Mouse (Mus musculus) intestine, embryonic 16.5 days (tissue): ENCODE results near the gene Ppp1r14b. TPM values are rescaled to one million over a fixed set of nuclear protein-coding genes. Genes with fewer than 3 reads are reported as not detected.
"Not testable (repeated sequence)": the region's sequence is repeated elsewhere in the genome, so short reads cannot be mapped to it uniquely, and the experiment has no call there.

ENCODE experiments used
- ATAC-seq: fragments of 200-750 bp; cut with Nextera tagmentation; 2 replicates; pipeline ENCODE4 v1.8.0; 2017; ENCODE audit warnings: moderate TSS enrichment, moderate library complexity
- H3K27ac ChIP-seq: fragments of 300-500 bp; sonication (generic); 2 replicates; pipeline ENCODE4 v1.5.1; 2014; ENCODE audit warnings: mild to moderate bottlenecking, low read length
- H3K27me3 ChIP-seq: fragments of 300-500 bp; sonication (generic); replicated peaks from 2 replicates; pipeline ENCODE4 v1.6.1; 2014; ENCODE audit warnings: low read length, control low read depth, mixed read lengths; ENCODE audit not compliant: control insufficient read depth, insufficient read depth
- H3K36me3 ChIP-seq: fragments of 300-500 bp; sonication (generic); 2 replicates; pipeline ENCODE4 v1.6.1; 2014; ENCODE audit warnings: low read length, control low read depth; ENCODE audit not compliant: control insufficient read depth, insufficient read depth
- H3K4me1 ChIP-seq: fragments of 300-500 bp; sonication (generic); 2 replicates; pipeline ENCODE4 v1.6.1; 2014; ENCODE audit warnings: low read length, control low read depth, mixed read lengths; ENCODE audit not compliant: control insufficient read depth, insufficient read depth
- H3K4me2 ChIP-seq: fragments of 300-500 bp; sonication (generic); 2 replicates; pipeline ENCODE4 v1.6.1; 2014; ENCODE audit warnings: low read depth, low read length, control low read depth
- H3K4me3 ChIP-seq: fragments of 300-500 bp; sonication (generic); 2 replicates; pipeline ENCODE4 v1.5.1; 2014; ENCODE audit warnings: mild to moderate bottlenecking, low read length
- H3K9ac ChIP-seq: fragments of 300-500 bp; sonication (generic); 2 replicates; pipeline ENCODE4 v1.6.1; 2014; ENCODE audit warnings: low read depth, low read length
- H3K9me3 ChIP-seq: fragments of 300-500 bp; sonication (generic); 2 replicates; pipeline ENCODE4 v1.6.1; 2016; ENCODE audit warnings: low read length, control low read depth; ENCODE audit not compliant: control insufficient read depth
- WGBS: fragments of 180-500 bp; shearing (Covaris S2); extraction: QIAGEN DNeasy Blood & Tissue Kit; methylation state at CpG from one replicate; pipeline ENCODE4 v1.1.7; 2014; 5-methylcytosine and 5-hydroxymethylcytosine counted together
- polyA plus RNA-seq: library from polyadenylated mRNA; unstranded; fragments of >200 nt; fragmentation: Nextera tagmentation; extraction: Ambion mirVana; gene quantifications from 2 replicates; pipeline ENCODE4 v1.2.1, GENCODE M21; 2015

Gene Ppp1r14b
- polyA plus RNA-seq, 1 experiment from 2014 or later: 58.2 TPM

GRCm38 (mm10) chr19:6989251-6989650, 14.5 kb downstream of the Ppp1r14b start:
- no peaks in the 10 kb centered on the region for H3K9me3 ChIP-seq
- no peaks in the 10 kb centered on the region; the same call in 1 of the 2 replicates for H3K36me3 ChIP-seq
- no peak overlapping the region for H3K9ac ChIP-seq
- H3K4me2 ChIP-seq: no peak overlapping the region
- WGBS: 88% methylated on average over 8 of the region's 8 CpGs
- H3K27me3 ChIP-seq: no peaks in the 10 kb centered on the region
- no peak overlapping the region for H3K27ac ChIP-seq
- H3K4me1 ChIP-seq: peaks cover 29% of the 10 kb centered on the region
- H3K4me3 ChIP-seq: no peak overlapping the region
- ATAC-seq: no peak

GRCm38 (mm10) chr19:6990712-6991111, 15.9 kb downstream of the Ppp1r14b start:
- Histone ChIP-seq H3K4me3 (no peak overlapping the region), H3K4me1 (peaks cover 38% of the 10 kb centered on the region), H3K36me3 (no peaks in the 10 kb centered on the region), H3K27me3 (no peaks in the 10 kb centered on the region), H3K9me3 (no peaks in the 10 kb centered on the region), H3K9ac (no peak overlapping the region), H3K4me2 (no peak overlapping the region), H3K27ac (no peak overlapping the region)
- ATAC-seq: no peak
- WGBS: 87% methylated on average over 6 of the region's 6 CpGs

- 91% methylated on average over 6 of the region's 6 CpGs for WGBS
- not testable (repeated sequence) for H3K36me3 ChIP-seq, H3K27ac ChIP-seq, H3K4me3 ChIP-seq, H3K4me2 ChIP-seq, H3K9ac ChIP-seq, ATAC-seq, H3K9me3 ChIP-seq, H3K27me3 ChIP-seq
- peaks cover 34% of the 10 kb centered on the region for H3K4me1 ChIP-seq
These were observed 16.4 kb downstream of the Ppp1r14b start for GRCm38 (mm10) chr19:6991166-6991565.

- Histone ChIP-seq H3K9ac (peak within 1 kb of the TSS; percentile 80), H3K9me3 (no peaks in the 10 kb centered on the region), H3K27me3 (no peaks in the 10 kb centered on the region), H3K4me1 (peaks cover 38% of the 10 kb centered on the region), H3K4me3 (peak within 1 kb of the TSS; percentile 71), H3K4me2 (peak within 1 kb of the TSS; percentile 83), H3K27ac (peak within 1 kb of the TSS; percentile 67), H3K36me3 (no peaks in the 10 kb centered on the region)
- peak; percentile 91 for ATAC-seq
- 1% methylated on average over 37 of the region's 37 CpGs for WGBS
These were observed 17.5 kb downstream of the Ppp1r14b start, which contains the start of gene Dnajc4 for GRCm38 (mm10) chr19:6992011-6992858. Gene Dnajc4, minus strand, starts transcription at chr19:6992572.

- Histone ChIP-seq H3K4me2 (peak overlapping the region; percentile 83), H3K9ac (peak overlapping the region; percentile 66), H3K4me1 (peaks cover 37% of the 10 kb centered on the region), H3K27me3 (no peaks in the 10 kb centered on the region), H3K36me3 (no peaks in the 10 kb centered on the region; the same call in 1 of the 2 replicates), H3K27ac (peak overlapping the region; percentile 67), H3K9me3 (no peaks in the 10 kb centered on the region), H3K4me3 (peak overlapping the region; percentile 71)
- 61% methylated on average over 14 of the region's 14 CpGs for WGBS
- peak; percentile 2 for ATAC-seq
These were observed 18.4 kb downstream of the Ppp1r14b start for GRCm38 (mm10) chr19:6993011-6993770.

- WGBS: 83% methylated on average over 8 of the region's 8 CpGs
- Histone ChIP-seq H3K4me2 (no peak overlapping the region), H3K27ac (no peak overlapping the region), H3K4me1 (peaks cover 33% of the 10 kb centered on the region), H3K27me3 (no peaks in the 10 kb centered on the region), H3K9me3 (no peaks in the 10 kb centered on the region), H3K36me3 (peaks cover 3% of the 10 kb centered on the region), H3K9ac (no peak overlapping the region), H3K4me3 (no peak overlapping the region)
- no peak for ATAC-seq
These were observed 19.2 kb downstream of the Ppp1r14b start for GRCm38 (mm10) chr19:6994002-6994401.

GRCm38 (mm10) chr19:6994489-6994888, 19.7 kb downstream of the Ppp1r14b start:
- Histone ChIP-seq H3K4me1 (peaks cover 33% of the 10 kb centered on the region), H3K9me3 (no peaks in the 10 kb centered on the region), H3K36me3 (peaks cover 7% of the 10 kb centered on the region), H3K27ac (no peak overlapping the region), H3K9ac (peak overlapping the region; percentile 85; the same call in 1 of the 2 replicates), H3K4me3 (no peak overlapping the region), H3K4me2 (no peak overlapping the region), H3K27me3 (no peaks in the 10 kb centered on the region)
- no peak for ATAC-seq
- 86% methylated on average over 8 of the region's 8 CpGs for WGBS

GRCm38 (mm10) chr19:6995255-6995991, 20.7 kb downstream of the Ppp1r14b start:
- Histone ChIP-seq H3K4me2 (peak overlapping the region; percentile 94), H3K27ac (peak overlapping the region; percentile 53; the same call in 1 of the 2 replicates), H3K9me3 (no peaks in the 10 kb centered on the region), H3K36me3 (peaks cover 7% of the 10 kb centered on the region), H3K9ac (peak overlapping the region; percentile 85), H3K4me3 (peak overlapping the region; percentile 73), H3K4me1 (peaks cover 33% of the 10 kb centered on the region), H3K27me3 (no peaks in the 10 kb centered on the region)
- WGBS: 45% methylated on average over 21 of the region's 21 CpGs
- no peak for ATAC-seq

- peak within 1 kb of the TSS; percentile 68 for H3K27ac ChIP-seq
- H3K9ac ChIP-seq: peak within 1 kb of the TSS; percentile 85
- peak; percentile 78 for ATAC-seq
- under 1% methylated on average over 24 of the region's 24 CpGs for whole genome bisulfite sequencing
- H3K4me3 ChIP-seq: peak within 1 kb of the TSS; percentile 73
- H3K27me3 ChIP-seq: no peaks in the 10 kb centered on the region
- H3K4me2 ChIP-seq: peak within 1 kb of the TSS; percentile 94
- H3K9me3 ChIP-seq: no peaks in the 10 kb centered on the region
- H3K36me3 ChIP-seq: peaks cover 7% of the 10 kb centered on the region
- H3K4me1 ChIP-seq: peaks cover 33% of the 10 kb centered on the region
These were observed 21.2 kb downstream of the Ppp1r14b start, which contains the start of the genes Nudt22 and Trpt1 for GRCm38 (mm10) chr19:6996006-6996405. Gene Nudt22, minus strand, starts transcription at chr19:6996117. Gene Trpt1, plus strand, starts transcription at chr19:6996131.
